Mouse (Mus musculus) erythroblast, embryonic 14.5 days (primary cell): ENCODE measurements around the gene Cbx6. TPM values are rescaled to one million over a fixed set of nuclear protein-coding genes. Genes with fewer than 3 reads are reported as not detected.

Source experiments
- H3K27me3 ChIP-seq: 2 replicates; pipeline ENCODE4 v1.6.1; 2012; ENCODE audit warnings: inconsistent platforms; ENCODE audit not compliant: control insufficient read depth
- H3K36me3 ChIP-seq: 2 replicates; pipeline ENCODE4 v1.6.1; 2012; ENCODE audit warnings: mild to moderate bottlenecking, inconsistent platforms; ENCODE audit not compliant: control insufficient read depth
- H3K4me1 ChIP-seq: 2 replicates; pipeline ENCODE4 v1.6.1; 2012; ENCODE audit warnings: inconsistent platforms; ENCODE audit not compliant: control insufficient read depth
- H3K4me3 ChIP-seq: replicated peaks from 2 replicates; pipeline ENCODE3; 2012; ENCODE audit warnings: moderate library complexity, mild to moderate bottlenecking, inconsistent platforms
- H3K9me3 ChIP-seq: 2 replicates; pipeline ENCODE4 v1.6.1; 2012; ENCODE audit warnings: low read length, inconsistent platforms, mixed read lengths; ENCODE audit not compliant: control insufficient read depth
- GATA1 ChIP-seq: IDR thresholded peaks from 2 replicates; pipeline ENCODE4 v1.6.1; 2012; ENCODE audit warnings: low read length, inconsistent platforms, mixed read lengths
- TAL1 ChIP-seq: IDR thresholded peaks from 3 replicates; pipeline ENCODE4 v1.6.1; 2012; ENCODE audit warnings: low read length, inconsistent platforms, mixed read lengths
- polyA plus RNA-seq: library from polyadenylated mRNA; stranded (reverse); fragments of >175 nt; gene quantifications from 2 replicates; pipeline ENCODE4 v1.2.3, GENCODE M21; 2012

The Cbx6 gene
- polyA plus RNA-seq, 1 experiment, result 2.7 TPM

DNA sequence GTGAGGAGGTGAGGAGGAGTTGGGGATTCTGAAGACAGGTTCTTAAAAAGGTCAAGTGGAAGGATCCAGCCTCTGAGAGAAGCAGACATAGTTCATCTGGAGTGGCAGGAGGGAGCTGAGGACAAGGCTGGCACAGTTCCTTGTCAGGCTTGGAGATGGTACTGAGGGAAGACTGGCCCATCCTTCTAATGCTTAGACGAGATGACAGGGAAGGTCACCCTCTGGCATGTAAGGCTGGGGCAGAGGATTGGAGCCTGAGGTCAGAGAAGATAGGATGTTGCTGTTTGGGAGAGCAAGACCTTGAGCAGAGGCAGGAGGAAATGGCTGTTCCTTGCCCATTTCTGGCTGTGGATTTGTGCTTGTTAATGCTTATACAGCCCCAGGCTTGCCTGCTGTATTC, 49.4 kb downstream of the Cbx6 start:
- Histone ChIP-seq H3K4me1 (no peaks in the 10 kb centered on the region), H3K27me3 (peaks cover 15% of the 10 kb centered on the region), H3K4me3 (no peak overlapping the region), H3K9me3 (no peaks in the 10 kb centered on the region), H3K36me3 (no peaks in the 10 kb centered on the region)
- TF ChIP-seq TAL1 (no peak), GATA1 (no peak)

DNA sequence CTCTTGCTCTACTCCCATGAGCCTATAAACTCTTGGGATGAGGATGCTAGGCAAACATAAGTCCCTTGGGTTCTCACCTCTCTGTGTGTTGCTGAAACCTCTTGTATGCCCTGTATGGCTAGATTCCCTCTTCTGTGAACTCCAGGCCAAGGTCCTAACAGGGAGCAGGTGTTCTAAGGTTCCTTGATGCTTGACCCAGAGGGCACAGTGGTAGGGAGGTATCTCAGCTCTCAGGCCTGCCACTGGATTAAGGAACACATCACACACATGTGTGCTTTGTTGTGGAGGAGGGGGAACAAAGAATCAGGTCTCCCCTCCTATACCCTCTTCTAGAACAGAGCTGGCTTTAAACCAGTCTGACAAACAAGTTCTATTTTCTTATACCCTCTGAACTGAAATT, 56.7 kb downstream of the Cbx6 start, which contains the start of gene Dnal4:
Gene Dnal4, minus strand, starts transcription at position 101 of the 400 bp plus-strand sequence.
- Histone ChIP-seq H3K36me3 (no peaks in the 10 kb centered on the region), H3K4me1 (peaks cover 22% of the 10 kb centered on the region), H3K9me3 (no peaks in the 10 kb centered on the region), H3K4me3 (no peak within 1 kb of the TSS), H3K27me3 (peaks cover 14% of the 10 kb centered on the region)
- TF ChIP-seq GATA1, result no peak
- no peak for TF ChIP-seq TAL1

DNA sequence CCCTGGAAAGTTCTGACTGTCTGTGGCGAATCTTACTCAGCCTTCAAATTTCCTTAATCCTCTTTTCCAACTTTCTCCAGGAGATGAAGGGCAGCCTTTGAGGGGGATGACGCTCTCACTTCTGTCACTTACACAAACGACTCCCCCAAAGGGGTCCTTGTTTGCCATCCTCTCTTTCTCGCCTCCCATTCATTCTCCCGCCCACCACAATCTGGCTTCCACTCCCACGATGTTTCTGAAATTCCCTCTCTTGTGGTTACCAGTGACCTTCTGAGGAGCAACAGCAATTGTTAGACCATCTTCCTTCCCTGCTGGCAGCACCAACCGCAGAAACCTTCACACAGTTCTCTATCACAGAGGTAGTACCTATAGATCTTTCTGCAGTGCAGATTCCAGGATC, 58.8 kb downstream of the Cbx6 start:
- Histone ChIP-seq H3K4me1 (peaks cover 22% of the 10 kb centered on the region), H3K27me3 (peaks cover 12% of the 10 kb centered on the region), H3K36me3 (no peaks in the 10 kb centered on the region), H3K4me3 (no peak overlapping the region), H3K9me3 (no peaks in the 10 kb centered on the region)
- TF ChIP-seq TAL1 (no peak), GATA1 (no peak)

DNA sequence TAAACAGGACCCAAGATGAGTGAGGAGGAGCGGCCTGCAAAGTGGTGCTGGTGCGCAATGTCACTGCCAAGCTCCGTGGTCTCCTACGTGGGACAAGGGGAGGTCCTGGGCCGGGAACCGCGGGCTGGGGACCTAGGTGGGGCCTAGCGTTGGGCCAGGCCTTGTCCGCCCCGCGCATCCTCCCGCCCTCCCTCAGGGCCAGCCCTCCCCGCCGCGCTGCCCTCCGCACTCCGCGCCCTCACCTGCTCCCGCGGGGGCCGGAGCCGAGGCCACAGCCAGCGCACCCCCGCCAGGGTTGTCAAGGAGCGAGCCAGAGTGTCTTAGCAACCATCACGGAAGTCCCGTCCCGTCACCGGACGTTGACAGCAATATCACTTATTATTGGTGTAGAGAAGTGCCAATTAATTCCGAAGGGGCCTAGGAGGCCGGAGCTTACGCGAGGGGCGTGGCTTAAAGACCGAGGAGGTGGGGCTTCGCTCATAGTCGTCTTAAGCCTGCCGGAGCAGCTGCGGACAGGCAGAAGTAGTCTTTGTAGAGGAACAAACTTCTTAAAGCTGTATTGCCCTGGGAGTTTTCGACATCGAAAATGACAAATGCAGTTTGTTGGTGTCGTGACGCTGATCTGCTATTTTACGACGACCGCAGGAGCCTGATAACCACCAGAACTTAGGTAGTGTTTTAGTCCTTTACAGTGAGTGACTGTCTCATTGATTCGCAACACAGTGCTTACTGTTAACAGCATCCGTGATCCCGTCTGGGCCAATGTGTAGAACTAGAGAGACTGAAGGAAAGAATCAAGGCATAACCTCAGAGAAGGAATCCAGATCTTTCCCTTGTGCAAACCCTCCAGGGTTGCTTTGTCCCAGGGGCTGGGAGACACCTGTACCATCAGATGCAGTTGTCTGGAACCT, 60.1 kb downstream of the Cbx6 start:
- H3K9me3 ChIP-seq, result no peaks in the 10 kb centered on the region
- peaks cover 12% of the 10 kb centered on the region for H3K27me3 ChIP-seq
- TF ChIP-seq GATA1, result no peak
- H3K4me1 ChIP-seq, result peaks cover 22% of the 10 kb centered on the region
- H3K36me3 ChIP-seq, result no peaks in the 10 kb centered on the region
- peak overlapping the region; percentile 85 for H3K4me3 ChIP-seq

Other genes with a start within 250 kb of the Cbx6 start
- not detected in 2 replicates for gene Dmc1, start 229.6 kb downstream of the Cbx6 start, polyA plus RNA-seq
- gene Fam227a, start 175.7 kb downstream of the Cbx6 start, polyA plus RNA-seq, result not detected in 2 replicates
- 5.9 and 7.1 TPM in 2 replicates for gene Cby1, start 175.5 kb downstream of the Cbx6 start, polyA plus RNA-seq
- gene Tomm22, start 163.8 kb downstream of the Cbx6 start, polyA plus RNA-seq, result 12.2 and 13.5 TPM in 2 replicates
- 1.8 and 2.5 TPM in 2 replicates for gene Josd1, start 146.8 kb downstream of the Cbx6 start, polyA plus RNA-seq
- 21.9 and 23.6 TPM in 2 replicates for gene Gtpbp1, start 143.8 kb downstream of the Cbx6 start, polyA plus RNA-seq
- gene Sun2, start 92.2 kb downstream of the Cbx6 start, polyA plus RNA-seq, result 2.8 and 4.2 TPM in 2 replicates
- 0.69 and 1.1 TPM in 2 replicates for gene Dnal4, start 56.8 kb downstream of the Cbx6 start, polyA plus RNA-seq
- not detected in 2 replicates for gene Nptxr, start 29.9 kb downstream of the Cbx6 start, polyA plus RNA-seq
- gene Npcd, start 451 bp downstream of the Cbx6 start, polyA plus RNA-seq, result not detected in 2 replicates
- gene Apobec3, start 57.0 kb upstream of the Cbx6 start, polyA plus RNA-seq, result 0.03 and 0.07 TPM in 2 replicates
- gene Cbx7, start 136.4 kb upstream of the Cbx6 start, polyA plus RNA-seq, result 0.28 and 0.50 TPM in 2 replicates
- 0.08 and 0.09 TPM in 2 replicates for gene Pdgfb, start 180.3 kb upstream of the Cbx6 start, polyA plus RNA-seq